Mouse (Mus musculus) kidney, adult 8-10 months (tissue): ENCODE measurements at regions not wholly inside any gene's neighbourhood (a gene's known extent, or its start where the extent isn't known, plus 50 kb on each side); places are given as distances from the start of the nearest gene placed in this dataset.
"Not testable (repeated sequence)": the region's sequence is repeated elsewhere in the genome, so short reads cannot be mapped to it uniquely, and the experiment has no call there.

Experiments
- DNase-seq, 2 experiments: peaks; one replicate each; pipeline ENCODE4 v3.0.0; 2022

- DNase-seq, result no peak
Observed at GRCm38 (mm10) chr3:84390769-84391168, 84.1 kb upstream of the Trim2 start.

DNA sequence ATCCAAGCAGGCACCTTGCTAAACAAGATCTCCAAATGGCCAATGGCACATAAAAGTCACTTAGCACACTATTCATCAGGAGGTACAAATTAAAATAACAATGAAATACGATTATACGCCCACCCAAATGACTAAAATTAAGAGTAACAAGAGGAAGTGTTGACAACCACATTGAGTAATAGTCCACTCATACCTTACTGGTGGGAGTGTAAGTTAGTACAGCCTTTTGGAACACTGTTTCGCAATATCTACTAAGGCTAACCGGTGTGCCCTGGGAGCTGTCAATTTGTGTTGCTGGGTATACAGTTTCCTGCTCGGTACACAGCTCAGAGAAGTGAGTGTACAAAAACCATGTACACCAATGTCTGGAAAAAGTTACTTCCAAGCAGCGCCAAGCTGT is 81.8 kb upstream of the Trim2 start:
- no peak for DNase-seq

DNA sequence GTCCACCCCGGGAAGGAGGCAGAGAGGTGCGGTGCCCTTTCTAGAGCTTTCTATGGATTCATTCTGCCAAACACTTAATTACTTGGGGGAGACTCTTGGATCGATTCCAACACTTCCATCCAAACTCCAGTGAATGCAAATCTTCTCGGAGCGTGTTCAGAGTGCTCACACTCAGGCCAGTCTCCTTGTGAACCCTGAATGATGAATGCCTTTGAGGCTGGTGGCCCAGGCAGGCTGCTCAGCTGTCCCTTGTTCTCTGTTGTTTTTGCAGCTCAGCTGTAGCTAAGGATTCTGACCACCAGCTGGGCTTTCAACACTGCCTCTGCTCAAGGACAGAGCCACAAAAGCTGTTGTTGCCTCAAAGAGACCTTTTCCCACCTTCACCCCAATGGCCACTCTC is 79.0 kb upstream of the Trim2 start:
- DNase-seq, result no peak

DNA sequence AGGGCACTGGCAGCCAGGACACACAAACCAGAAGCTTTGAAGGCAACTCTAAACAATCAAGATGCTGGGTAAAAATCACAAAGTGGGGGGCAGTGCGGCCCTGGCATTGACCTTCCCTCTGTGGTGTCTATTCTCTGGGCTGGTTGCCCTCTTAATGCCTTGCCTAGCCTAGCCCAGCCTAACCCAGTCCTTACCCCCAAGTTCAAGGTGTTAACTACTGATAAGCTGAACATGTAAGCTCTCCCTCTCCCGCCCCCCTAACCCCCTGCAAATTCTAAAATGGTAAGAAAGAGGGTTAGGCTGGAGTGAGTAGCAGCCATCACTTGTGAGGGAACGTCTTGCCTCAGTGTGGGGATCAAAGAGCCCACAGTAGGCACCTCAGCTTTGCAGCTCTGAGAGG is 76.9 kb upstream of the Trim2 start:
- DNase-seq, result no peak

- DNase-seq, result not testable (repeated sequence)
Observed at GRCm38 (mm10) chr3:84383038-84383437, 76.4 kb upstream of the Trim2 start.

- no peak for DNase-seq
Observed at GRCm38 (mm10) chr3:84382006-84382405, 75.3 kb upstream of the Trim2 start.

DNA sequence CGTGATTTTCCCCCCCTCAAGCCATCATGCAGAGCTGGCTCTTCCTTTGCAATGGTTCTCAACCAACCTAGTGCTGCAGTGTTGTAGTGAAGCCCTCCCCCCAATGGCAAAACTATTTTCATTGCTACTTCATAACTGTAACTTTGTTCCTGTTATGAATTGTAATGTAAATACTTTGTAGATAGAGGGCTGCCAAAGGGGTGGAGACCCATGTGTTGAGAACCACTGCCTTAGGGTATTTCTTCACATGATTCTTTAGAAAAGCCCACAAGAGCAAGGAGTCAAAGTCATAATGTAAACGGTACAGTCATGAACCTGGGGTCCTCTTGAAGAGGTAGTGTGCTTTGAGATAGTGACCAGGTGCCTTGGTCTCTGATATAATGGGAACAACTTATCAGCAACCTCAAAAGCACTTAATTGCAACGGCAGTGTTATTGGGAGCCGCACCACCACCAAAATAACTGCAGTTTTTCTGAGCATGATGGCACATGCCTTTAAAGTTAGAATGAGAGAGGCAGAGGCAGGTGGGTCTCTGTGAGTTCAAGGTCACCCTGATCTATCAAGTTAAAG is 72.4 kb upstream of the Trim2 start:
- DNase-seq, result no peak

- DNase-seq, result peak; percentile 17 to 21
Observed at GRCm38 (mm10) chr3:84376510-84376909, 69.8 kb upstream of the Trim2 start.

- DNase-seq, result peak; percentile 73 to 89
Observed at GRCm38 (mm10) chr3:84375832-84376231, 69.2 kb upstream of the Trim2 start.

- DNase-seq, result no peak
Observed at GRCm38 (mm10) chr3:84371842-84372241, 65.2 kb upstream of the Trim2 start.

DNA sequence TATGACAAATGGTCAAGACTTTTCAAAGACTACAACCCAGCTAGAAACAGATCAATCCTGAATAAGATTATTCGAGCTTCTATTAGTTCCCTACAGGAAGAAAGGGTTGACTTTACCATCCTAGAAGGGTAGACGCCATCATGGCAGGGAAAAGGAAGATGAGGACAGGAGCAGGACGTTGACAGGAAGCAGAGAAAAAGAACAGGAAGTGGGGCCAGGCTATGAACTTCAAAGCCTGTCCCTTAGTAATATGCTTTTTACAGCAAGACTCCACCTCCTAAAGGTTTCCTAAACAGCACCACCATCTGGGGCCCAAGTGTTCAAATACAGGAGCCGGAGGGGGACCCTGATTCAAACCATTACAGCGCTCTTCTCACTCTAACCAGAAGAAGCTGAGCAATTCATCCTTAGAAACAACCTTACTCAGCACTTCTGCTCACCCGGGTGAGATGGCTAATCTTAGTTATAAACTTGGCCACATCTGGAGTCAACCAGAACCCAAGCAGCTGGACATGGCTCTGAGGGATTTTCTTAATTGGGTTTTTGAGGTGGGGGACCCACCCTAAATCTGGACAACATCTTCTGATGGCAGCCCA is 60.6 kb upstream of the Trim2 start:
- no peak for DNase-seq

GRCm38 (mm10) chr3:84358672-84359071 is 52.0 kb upstream of the Trim2 start:
- no peak for DNase-seq

DNA sequence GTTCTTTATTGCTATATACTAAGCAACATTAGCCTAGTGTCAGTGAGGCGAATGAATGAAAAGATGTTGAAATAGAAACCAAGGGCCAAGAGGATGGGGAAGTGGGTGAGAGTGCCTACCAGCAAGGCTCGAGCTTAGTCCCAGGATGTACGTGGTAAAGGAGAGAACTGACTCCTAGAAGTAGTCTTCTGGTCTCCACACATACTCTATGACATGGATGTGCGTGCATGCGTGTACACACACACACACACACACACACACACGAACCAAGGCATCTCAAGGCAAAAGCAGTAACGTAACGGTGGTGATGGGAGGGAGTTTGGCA is 50.0 kb upstream of the Trim2 start:
- no peak for DNase-seq
